10 mouse cellular contexts compared by ENCODE assay signal in the genomic region with DNA sequence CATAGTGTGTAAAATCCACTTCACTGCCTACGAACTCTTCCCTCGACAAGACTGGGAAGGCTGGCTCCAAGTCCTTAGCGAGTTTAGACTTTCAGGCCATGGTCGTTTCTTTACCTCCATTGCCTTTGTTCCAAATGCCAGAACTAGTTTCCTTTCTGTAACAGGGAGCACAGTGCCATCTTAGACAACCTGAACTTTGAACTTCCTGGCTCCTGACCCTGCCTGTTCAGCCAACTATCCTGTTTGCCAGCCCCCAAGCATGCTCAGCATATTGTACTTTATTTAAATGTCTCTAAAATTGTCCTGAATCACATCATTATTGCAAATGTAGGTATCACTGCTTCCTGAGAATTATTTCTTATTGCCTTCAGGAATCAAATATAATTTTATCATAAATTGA.
"Had no signal": no experiment of that assay in that cellular context is flagged by ENCODE, and none has a peak within 500 bp of the region (broad histone marks: within the 10 kb centered on the region; RNA-seq: fewer than 3 reads in every experiment).

No protein-coding gene starts in this region.

- H3K27me3 ChIP-seq: limb, embryonic 15.5 days; midbrain, embryonic 13.5 days had no signal

- H3K36me3 ChIP-seq: limb, embryonic 15.5 days; midbrain, embryonic 13.5 days had no signal

- ATAC-seq: intestine, embryonic 16.5 days; midbrain, embryonic 13.5 days had no signal

- DNase-seq: layer of hippocampus, adult 9-11 months; layer of hippocampus, postnatal 36 days; lung, adult 18-20 months; lung, postnatal 36 days; right cerebral cortex, postnatal 14 days; thymus, postnatal 4 days had no signal

- H3K4me1 ChIP-seq: limb, embryonic 15.5 days had no signal

- H3K4me2 ChIP-seq: limb, embryonic 15.5 days; midbrain, embryonic 13.5 days had no signal

- H3K9ac ChIP-seq: limb, embryonic 15.5 days; liver, embryonic 14.5 days; midbrain, embryonic 13.5 days had no signal

- H3K9me3 ChIP-seq: limb, embryonic 15.5 days; midbrain, embryonic 13.5 days had no signal

- H3K27ac ChIP-seq: limb, embryonic 15.5 days; liver, embryonic 14.5 days; midbrain, embryonic 13.5 days had no signal

- H3K4me3 ChIP-seq: limb, embryonic 15.5 days; midbrain, embryonic 13.5 days had no signal
